Mouse (Mus musculus): ENCODE results near the gene Reln. TPM values are rescaled to one million over a fixed set of nuclear protein-coding genes. Genes with fewer than 3 reads are reported as not detected.

The Reln gene
- polyA plus RNA-seq, 1 experiment: 0.61 TPM

DNA sequence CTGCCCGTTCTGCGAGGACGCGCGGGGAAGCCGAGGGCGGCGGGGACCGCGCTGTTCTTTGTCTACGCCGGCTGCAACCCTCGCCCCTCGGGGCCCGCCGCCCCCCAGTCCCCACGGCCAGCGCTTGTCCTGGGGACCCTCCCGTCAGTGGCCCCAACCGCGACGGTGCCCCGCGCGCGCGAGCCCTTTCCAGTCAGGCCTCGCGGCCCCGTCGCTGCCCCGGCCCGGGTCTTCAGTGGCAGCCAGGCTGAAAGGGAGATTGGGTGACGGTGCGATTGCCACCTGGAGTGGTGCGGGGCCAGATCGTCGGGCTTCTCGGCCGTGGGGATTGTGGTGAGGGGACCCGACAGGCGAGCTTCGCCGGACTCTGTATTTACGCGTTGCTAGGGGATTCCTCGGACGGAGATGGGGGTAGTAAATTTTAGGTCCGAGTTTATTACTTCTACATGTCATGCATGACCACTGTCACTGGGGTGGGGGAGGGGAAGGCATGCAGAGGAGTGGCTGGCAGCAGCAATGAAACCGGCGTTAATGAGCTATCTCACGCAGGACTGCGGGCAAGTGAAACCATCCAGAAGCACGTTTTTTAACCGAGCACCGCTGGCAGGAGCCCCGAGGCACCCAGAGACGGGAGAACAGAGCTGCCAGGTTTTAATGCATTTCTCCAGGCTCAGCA lies 612 bp upstream of the Reln start:
- TF ChIP-seq POLR2A (IDR thresholded peaks at IDR 0.05; ENCODE audit: control insufficient read depth, extremely low read depth, insufficient read depth, low read length, poor library complexity) (no peak), CTCF (IDR thresholded peaks at IDR 0.05; ENCODE audit: borderline replicate concordance, control insufficient read depth, extremely low read depth, insufficient read depth, low read length, poor library complexity) (no peak)
- 5% methylated on average over 58 of the region's 58 CpGs for WGBS
- DNase-seq: no peak
- no peak overlapping the region for H3K4me3 ChIP-seq (ENCODE audit: control insufficient read depth, insufficient read depth, low read length)
- H3K27ac ChIP-seq (ENCODE audit: control insufficient read depth, insufficient read depth, low read length): no peak overlapping the region
- peaks cover 6% of the 10 kb centered on the region; the same call in 1 of the 2 replicates for H3K27me3 ChIP-seq (ENCODE audit: control insufficient read depth, insufficient read depth, low read length)
- no peaks in the 10 kb centered on the region for H3K4me1 ChIP-seq (replicated peaks; ENCODE audit: control insufficient read depth, insufficient read depth, low read length)
- H3K36me3 ChIP-seq (ENCODE audit: control insufficient read depth, insufficient read depth, low read length): no peaks in the 10 kb centered on the region

DNA sequence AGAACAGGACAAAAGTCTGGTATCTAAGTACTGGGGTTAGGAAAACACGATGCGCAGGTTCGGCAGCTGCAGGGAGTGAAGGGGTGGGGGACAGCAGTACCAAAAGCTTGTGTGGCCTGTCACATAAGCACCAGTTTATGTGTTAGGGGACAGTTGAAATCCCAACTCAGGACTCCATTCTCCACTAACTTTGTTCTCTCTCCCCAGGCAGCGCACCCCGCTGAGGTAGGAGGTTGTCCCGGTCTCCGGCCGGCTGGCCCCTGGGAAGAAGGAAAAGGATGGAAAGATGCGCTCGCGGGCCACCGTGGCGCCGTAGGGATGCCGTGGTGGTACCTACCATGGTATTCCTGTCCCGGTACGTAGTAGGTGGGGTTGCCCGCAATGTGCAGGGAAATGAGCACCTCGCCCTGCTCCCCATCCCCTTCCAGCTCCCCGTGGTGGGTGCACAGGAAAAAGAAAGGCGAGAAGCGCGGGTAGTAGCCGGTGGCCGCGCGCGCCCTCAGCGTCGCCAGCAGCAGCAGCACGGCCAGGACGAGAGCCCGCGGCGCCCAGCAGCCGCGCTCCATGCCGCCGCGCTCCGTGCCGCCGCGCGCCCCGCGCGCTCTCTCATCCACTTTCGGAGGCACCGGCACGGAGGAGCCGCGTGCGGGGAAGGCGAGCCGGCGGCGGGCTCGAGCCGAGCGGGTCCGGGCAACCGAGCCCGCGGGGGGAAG lies 503 bp downstream of the Reln start:
- Histone ChIP-seq H3K27me3 (ENCODE audit: control insufficient read depth, insufficient read depth, low read length) (peaks cover 6% of the 10 kb centered on the region; the same call in 1 of the 2 replicates), H3K27ac (ENCODE audit: control insufficient read depth, insufficient read depth, low read length) (no peak overlapping the region), H3K36me3 (ENCODE audit: control insufficient read depth, insufficient read depth, low read length) (no peaks in the 10 kb centered on the region), H3K4me3 (ENCODE audit: control insufficient read depth, insufficient read depth, low read length) (no peak overlapping the region), H3K4me1 (replicated peaks; ENCODE audit: control insufficient read depth, insufficient read depth, low read length) (no peaks in the 10 kb centered on the region)
- TF ChIP-seq POLR2A (IDR thresholded peaks at IDR 0.05; ENCODE audit: control insufficient read depth, extremely low read depth, insufficient read depth, low read length, poor library complexity) (no peak), CTCF (IDR thresholded peaks at IDR 0.05; ENCODE audit: borderline replicate concordance, control insufficient read depth, extremely low read depth, insufficient read depth, low read length, poor library complexity) (no peak)
- no peak for DNase-seq
- 3% methylated on average over 65 of the region's 65 CpGs for WGBS

DNA sequence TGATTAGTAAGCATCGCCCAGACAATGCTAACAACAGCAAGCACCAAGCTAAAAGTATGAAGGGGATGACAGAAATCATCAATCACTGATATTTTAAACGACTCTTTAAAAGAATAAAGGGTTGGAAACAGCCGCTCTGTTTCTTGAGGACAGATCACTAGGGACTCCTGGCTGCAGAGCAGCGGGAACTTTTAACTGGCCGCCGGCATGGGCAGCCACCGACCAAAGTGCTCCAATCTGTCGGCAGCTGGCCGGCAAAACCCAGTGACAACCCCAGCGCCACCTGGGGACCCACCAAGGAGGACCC lies 1.0 kb downstream of the Reln start:
- 9% methylated on average over 10 of the region's 10 CpGs for WGBS
- Histone ChIP-seq H3K4me1 (replicated peaks; ENCODE audit: control insufficient read depth, insufficient read depth, low read length) (no peaks in the 10 kb centered on the region), H3K27me3 (ENCODE audit: control insufficient read depth, insufficient read depth, low read length) (peaks cover 6% of the 10 kb centered on the region; the same call in 1 of the 2 replicates), H3K36me3 (ENCODE audit: control insufficient read depth, insufficient read depth, low read length) (no peaks in the 10 kb centered on the region), H3K27ac (ENCODE audit: control insufficient read depth, insufficient read depth, low read length) (no peak overlapping the region), H3K4me3 (ENCODE audit: control insufficient read depth, insufficient read depth, low read length) (no peak overlapping the region)
- DNase-seq: no peak
- TF ChIP-seq POLR2A (IDR thresholded peaks at IDR 0.05; ENCODE audit: control insufficient read depth, extremely low read depth, insufficient read depth, low read length, poor library complexity): no peak

DNA sequence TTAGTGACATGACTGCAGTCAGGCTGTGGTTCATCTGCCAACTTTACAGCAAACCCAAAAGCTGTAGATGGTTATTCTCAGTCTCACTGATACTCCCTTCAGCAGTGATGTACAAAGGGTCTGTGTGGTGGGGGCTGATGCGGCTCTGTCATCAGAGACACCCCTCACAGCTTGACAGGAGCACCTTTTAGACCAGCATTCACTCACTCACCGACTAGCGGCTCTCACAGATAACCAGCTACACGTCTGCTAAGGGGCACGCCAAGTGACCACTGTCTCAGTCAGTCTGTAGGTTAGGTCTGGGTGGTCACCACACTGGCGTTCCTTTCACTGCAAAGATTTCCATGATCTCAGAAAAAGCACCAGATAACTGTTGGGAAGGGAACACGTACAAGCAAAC lies 2.0 kb downstream of the Reln start:
- TF ChIP-seq CTCF (IDR thresholded peaks at IDR 0.05; ENCODE audit: borderline replicate concordance, control insufficient read depth, extremely low read depth, insufficient read depth, low read length, poor library complexity): no peak
- no peak for TF ChIP-seq POLR2A (IDR thresholded peaks at IDR 0.05; ENCODE audit: control insufficient read depth, extremely low read depth, insufficient read depth, low read length, poor library complexity)
- 84% methylated on average over 7 of the region's 7 CpGs for WGBS
- no peak overlapping the region for H3K27ac ChIP-seq (ENCODE audit: control insufficient read depth, insufficient read depth, low read length)
- H3K4me3 ChIP-seq (ENCODE audit: control insufficient read depth, insufficient read depth, low read length): no peak overlapping the region
- no peak for DNase-seq
- H3K4me1 ChIP-seq (replicated peaks; ENCODE audit: control insufficient read depth, insufficient read depth, low read length): no peaks in the 10 kb centered on the region
- H3K27me3 ChIP-seq (ENCODE audit: control insufficient read depth, insufficient read depth, low read length): peaks cover 6% of the 10 kb centered on the region; the same call in 1 of the 2 replicates
- no peaks in the 10 kb centered on the region for H3K36me3 ChIP-seq (ENCODE audit: control insufficient read depth, insufficient read depth, low read length)

DNA sequence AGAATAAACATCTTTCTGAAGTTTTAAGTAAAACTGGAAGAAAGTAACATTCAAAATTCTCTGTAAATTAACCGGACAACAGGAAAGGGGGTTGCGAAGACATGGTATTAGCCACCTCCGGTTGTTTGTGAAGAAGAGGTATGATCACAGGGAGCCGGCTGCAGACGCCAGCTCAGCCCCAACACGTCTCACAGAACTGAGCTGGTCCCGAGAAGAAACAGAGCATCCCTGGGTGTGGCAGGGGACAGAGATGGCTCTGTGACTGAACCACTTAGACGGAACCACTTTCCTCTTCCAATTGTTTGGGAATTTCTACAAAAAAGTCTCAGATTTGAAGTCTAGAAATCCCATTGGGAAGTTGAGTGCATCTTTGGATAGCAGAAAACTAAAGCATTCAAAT lies 3.5 kb downstream of the Reln start:
- 88% methylated on average over 8 of the region's 8 CpGs for WGBS
- TF ChIP-seq CTCF (IDR thresholded peaks at IDR 0.05; ENCODE audit: borderline replicate concordance, control insufficient read depth, extremely low read depth, insufficient read depth, low read length, poor library complexity) (no peak), POLR2A (IDR thresholded peaks at IDR 0.05; ENCODE audit: control insufficient read depth, extremely low read depth, insufficient read depth, low read length, poor library complexity) (no peak)
- no peak overlapping the region for H3K27ac ChIP-seq (ENCODE audit: control insufficient read depth, insufficient read depth, low read length)
- no peak for DNase-seq
- H3K4me1 ChIP-seq (replicated peaks; ENCODE audit: control insufficient read depth, insufficient read depth, low read length): no peaks in the 10 kb centered on the region
- peaks cover 6% of the 10 kb centered on the region; the same call in 1 of the 2 replicates for H3K27me3 ChIP-seq (ENCODE audit: control insufficient read depth, insufficient read depth, low read length)
- no peak overlapping the region for H3K4me3 ChIP-seq (ENCODE audit: control insufficient read depth, insufficient read depth, low read length)
- no peaks in the 10 kb centered on the region for H3K36me3 ChIP-seq (ENCODE audit: control insufficient read depth, insufficient read depth, low read length)

DNA sequence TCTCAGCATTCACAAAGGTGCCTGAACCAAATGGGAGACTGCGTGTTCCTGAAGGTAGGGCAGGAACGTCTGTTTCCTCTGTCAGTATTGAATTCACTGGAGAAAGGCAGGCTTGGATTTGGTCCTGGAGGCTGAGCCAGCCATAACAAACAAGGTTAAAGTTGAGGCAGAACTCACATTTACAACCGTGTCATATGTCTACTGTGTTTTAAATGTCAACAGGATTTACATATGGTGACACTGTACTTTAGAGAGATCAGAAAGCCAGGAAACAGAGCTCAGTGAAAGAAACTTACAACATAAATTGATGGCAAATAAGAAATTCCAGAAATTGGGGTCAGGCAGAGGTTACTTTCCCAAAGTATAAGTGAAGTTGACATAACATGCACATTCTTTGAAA lies 9.1 kb downstream of the Reln start:
- H3K27me3 ChIP-seq (ENCODE audit: control insufficient read depth, insufficient read depth, low read length): no peaks in the 10 kb centered on the region
- no peak overlapping the region for H3K4me3 ChIP-seq (ENCODE audit: control insufficient read depth, insufficient read depth, low read length)
- TF ChIP-seq POLR2A (IDR thresholded peaks at IDR 0.05; ENCODE audit: control insufficient read depth, extremely low read depth, insufficient read depth, low read length, poor library complexity) (no peak), CTCF (IDR thresholded peaks at IDR 0.05; ENCODE audit: borderline replicate concordance, control insufficient read depth, extremely low read depth, insufficient read depth, low read length, poor library complexity) (no peak)
- 46% methylated on average over 3 of the region's 3 CpGs for WGBS
- no peaks in the 10 kb centered on the region for H3K4me1 ChIP-seq (replicated peaks; ENCODE audit: control insufficient read depth, insufficient read depth, low read length)
- no peaks in the 10 kb centered on the region for H3K36me3 ChIP-seq (ENCODE audit: control insufficient read depth, insufficient read depth, low read length)
- DNase-seq: no peak
- no peak overlapping the region for H3K27ac ChIP-seq (ENCODE audit: control insufficient read depth, insufficient read depth, low read length)

Data from thymus, adult 2 months (tissue).